Mouse (Mus musculus) Muller cell, postnatal 12 days (primary cell): ENCODE measurements around the gene Tmem159.

Experiments
- DNase-seq: peaks from one replicate; pipeline ENCODE4 v3.0.0-alpha.2; 2015; ENCODE audit errors: inconsistent ontology term

The Tmem159 gene

GRCm38 (mm10) chr7:120102164-120102972, at the start of gene Tmem159:
TSS of gene Tmem159 (plus strand) at chr7:120102353.
- peak; percentile 98 for DNase-seq

- no peak for DNase-seq
Observed at GRCm38 (mm10) chr7:120054016-120054415, 48.1 kb upstream of the Tmem159 start.

GRCm38 (mm10) chr7:120055479-120055878, 46.7 kb upstream of the Tmem159 start:
- no peak for DNase-seq

- no peak for DNase-seq
Observed at GRCm38 (mm10) chr7:120064045-120064444, 38.1 kb upstream of the Tmem159 start.

GRCm38 (mm10) chr7:120068114-120068513, 34.0 kb upstream of the Tmem159 start:
- DNase-seq, result no peak

GRCm38 (mm10) chr7:120069164-120069563, 33.0 kb upstream of the Tmem159 start:
- peak; percentile 59 for DNase-seq

- no peak for DNase-seq
Observed at GRCm38 (mm10) chr7:120080177-120080576, 22.0 kb upstream of the Tmem159 start.

GRCm38 (mm10) chr7:120093033-120093432, 9.1 kb upstream of the Tmem159 start:
- no peak for DNase-seq

GRCm38 (mm10) chr7:120094216-120094615, 7.9 kb upstream of the Tmem159 start:
- no peak for DNase-seq

- DNase-seq, result no peak
Observed at GRCm38 (mm10) chr7:120095180-120095579, 7.0 kb upstream of the Tmem159 start, which contains the start of gene Dnah3. TSS of gene Dnah3 (minus strand) at chr7:120095280.

- peak; percentile 74 for DNase-seq
Observed at GRCm38 (mm10) chr7:120097845-120098244, 4.3 kb upstream of the Tmem159 start.

GRCm38 (mm10) chr7:120098403-120098802, 3.8 kb upstream of the Tmem159 start:
- DNase-seq, result peak; percentile 77

- peak; percentile 52 for DNase-seq
Observed at GRCm38 (mm10) chr7:120103019-120103567, 940 bp downstream of the Tmem159 start.

- DNase-seq, result peak; percentile 27
Observed at GRCm38 (mm10) chr7:120104975-120105374, 2.8 kb downstream of the Tmem159 start.

- DNase-seq, result no peak
Observed at GRCm38 (mm10) chr7:120106356-120106755, 4.2 kb downstream of the Tmem159 start.

GRCm38 (mm10) chr7:120109676-120110075, 7.5 kb downstream of the Tmem159 start:
- no peak for DNase-seq

- no peak for DNase-seq
Observed at GRCm38 (mm10) chr7:120116976-120117375, 14.8 kb downstream of the Tmem159 start.

GRCm38 (mm10) chr7:120117529-120117928, 15.4 kb downstream of the Tmem159 start:
- peak; percentile 91 for DNase-seq

GRCm38 (mm10) chr7:120123776-120124175, 21.6 kb downstream of the Tmem159 start:
- DNase-seq, result no peak

GRCm38 (mm10) chr7:120124844-120125243, 22.7 kb downstream of the Tmem159 start:
- DNase-seq, result peak; percentile 83

- no peak for DNase-seq
Observed at GRCm38 (mm10) chr7:120126976-120127685, 25.0 kb downstream of the Tmem159 start.

GRCm38 (mm10) chr7:120127686-120128059, 25.5 kb downstream of the Tmem159 start:
- no peak for DNase-seq

- DNase-seq, result peak; percentile 70
Observed at GRCm38 (mm10) chr7:120128951-120129350, 26.8 kb downstream of the Tmem159 start.
